Mouse (Mus musculus) thymus, adult 18-20 months (tissue): ENCODE results near the gene Tsc22d2.

Source experiments
- DNase-seq, 2 experiments: peaks; one replicate each; pipeline ENCODE4 v3.0.0; 2022; ENCODE audit warnings: mixed read lengths in 2 of 2

The Tsc22d2 gene

DNA sequence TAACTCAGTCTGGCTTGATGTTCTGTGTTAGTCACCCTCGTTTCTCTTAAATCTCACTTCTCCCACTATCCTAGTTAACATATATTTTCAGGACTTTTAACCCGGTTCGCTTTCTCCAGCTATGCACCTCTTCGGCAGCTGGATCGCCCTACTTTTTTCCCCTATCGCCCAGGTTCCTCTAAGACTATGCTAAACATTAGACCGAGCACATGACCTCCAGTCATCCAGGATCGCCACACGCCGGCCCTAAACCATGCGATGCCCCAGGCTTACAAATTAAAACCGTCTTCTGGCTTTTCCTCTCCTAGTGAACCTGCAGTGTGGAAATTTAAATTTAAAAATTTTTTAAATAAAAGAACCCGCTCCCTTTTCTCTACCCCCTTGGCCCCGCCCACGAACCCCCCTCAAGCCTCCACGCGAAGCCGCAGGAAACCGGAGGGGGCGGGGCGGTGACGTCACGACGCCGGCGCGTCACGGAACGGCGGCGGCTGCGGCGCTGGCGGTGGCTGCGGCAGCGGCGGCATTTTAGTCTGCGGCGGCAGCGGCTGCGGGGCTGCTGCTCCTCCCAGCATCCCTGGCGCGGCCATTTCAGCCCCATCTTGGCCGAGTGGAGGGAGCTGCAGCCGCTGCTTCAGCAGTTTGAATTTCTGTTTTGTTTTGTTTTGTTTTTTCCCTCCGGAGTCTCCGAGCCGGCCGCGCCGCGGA lies at the start of gene Tsc22d2:
TSS of gene Tsc22d2 (plus strand) at position 482 of the 705 bp plus-strand sequence.
- peak; percentile 89 for DNase-seq

DNA sequence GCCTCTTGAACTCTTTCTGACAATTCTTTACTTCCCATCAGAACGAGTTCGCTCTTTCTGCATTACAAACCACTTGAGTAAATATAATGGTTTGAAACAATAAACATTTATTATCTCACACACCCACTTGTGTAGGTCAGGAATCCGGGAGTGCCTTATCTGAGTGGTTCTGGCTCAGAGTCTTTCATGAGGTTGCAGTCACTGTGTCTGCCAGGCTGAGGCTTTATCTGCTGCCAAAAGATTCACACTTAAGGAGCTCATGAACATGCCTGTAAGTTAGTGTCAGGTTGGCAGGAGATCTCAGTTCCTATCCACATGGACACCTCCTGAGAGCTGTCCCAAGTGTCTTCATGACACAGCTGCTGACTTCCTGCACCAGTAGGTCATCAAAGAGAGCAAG lies 47.8 kb upstream of the Tsc22d2 start:
- no peak for DNase-seq

DNA sequence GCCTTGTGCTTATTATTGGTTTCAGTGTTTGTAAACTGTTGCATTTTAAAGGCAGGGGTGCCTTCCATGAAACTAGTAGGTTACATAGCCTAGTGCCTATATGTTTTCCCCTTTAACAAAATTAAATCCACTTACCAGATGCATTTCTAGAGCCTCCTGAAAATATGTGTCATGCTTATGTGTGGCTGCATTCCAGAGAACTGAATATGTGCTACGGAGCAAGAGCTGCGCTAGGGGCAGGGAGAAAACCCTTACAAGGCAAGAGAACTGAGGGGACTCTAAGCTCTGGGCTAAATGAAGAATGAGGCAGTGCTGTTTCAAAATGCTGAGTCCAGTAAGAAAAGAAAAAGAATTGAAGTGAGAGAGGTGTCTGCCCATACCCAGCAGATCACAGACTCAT lies 43.7 kb upstream of the Tsc22d2 start:
- DNase-seq: no peak

DNA sequence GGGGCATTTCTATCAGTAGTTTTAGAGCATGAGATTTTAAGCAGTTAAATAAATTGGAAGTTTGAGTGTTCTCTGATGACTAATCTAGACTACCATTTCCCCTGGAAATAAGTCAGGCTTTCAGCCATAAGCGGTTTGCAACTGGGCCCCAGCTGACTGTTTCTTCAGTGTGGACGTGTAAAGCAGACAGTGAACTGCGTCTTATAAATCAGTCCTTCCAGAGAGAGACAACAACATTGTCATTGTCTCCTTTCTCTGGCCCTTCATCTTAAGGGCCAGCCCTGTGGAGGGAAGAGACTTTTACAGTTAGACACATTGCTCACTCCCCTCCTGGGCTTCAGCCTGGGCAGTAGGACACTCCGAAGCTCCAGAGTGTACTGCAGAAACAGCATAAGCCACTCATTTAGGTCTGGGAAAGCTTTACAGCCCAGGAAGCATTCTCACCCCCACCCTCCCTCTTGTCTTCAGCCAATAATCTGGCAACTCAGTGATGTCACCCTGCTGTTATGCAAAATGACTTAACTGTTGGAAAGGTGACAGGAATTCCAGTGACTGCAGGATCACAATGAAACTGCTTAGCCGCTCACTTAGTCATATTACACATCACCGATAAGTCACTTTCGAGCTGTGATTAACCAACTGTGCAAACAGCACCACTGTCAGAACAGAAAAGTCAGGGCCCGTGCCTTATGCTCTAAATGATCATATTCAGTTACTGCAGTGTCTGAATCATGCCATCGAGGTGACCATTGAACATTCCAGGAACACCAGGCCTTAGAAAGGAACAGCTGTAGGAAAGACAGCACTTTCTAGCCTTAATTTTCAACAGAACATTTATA lies 42.2 kb upstream of the Tsc22d2 start:
- no peak for DNase-seq

DNA sequence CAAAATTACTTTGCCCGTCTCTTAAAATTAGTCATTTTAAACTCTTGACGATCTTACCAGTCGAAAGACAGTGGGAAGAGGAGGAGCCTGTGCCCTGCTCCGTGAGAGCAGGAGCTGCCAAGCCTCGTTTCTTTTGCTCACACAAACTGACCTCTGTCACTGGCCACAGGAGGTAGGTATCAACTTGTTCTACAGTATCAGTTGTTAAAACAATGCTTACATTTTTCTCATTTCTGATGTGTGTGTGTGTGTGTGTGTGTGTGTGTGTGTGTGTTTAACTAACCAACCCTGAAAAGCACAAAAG lies 41.7 kb upstream of the Tsc22d2 start:
- DNase-seq: no peak

DNA sequence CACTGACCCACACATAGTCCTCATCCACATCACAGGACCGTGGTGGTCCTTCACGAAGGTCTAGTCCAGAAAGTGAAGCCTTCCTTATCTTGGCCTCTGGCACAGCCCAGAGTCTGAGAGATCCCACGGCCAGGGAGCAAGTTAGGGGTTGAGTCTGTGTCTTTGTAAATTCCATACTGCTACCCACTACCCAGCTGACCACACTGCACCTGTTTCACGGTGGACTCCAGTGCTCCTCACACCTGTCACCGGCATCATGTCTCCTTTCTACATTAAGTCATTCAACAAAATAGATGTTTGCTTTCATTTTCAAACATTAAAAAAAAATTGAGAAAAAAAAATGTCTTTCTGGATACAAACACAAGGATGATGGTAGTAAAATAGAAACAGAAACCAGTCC lies 40.2 kb upstream of the Tsc22d2 start:
- no peak for DNase-seq

- DNase-seq: no peak
Measured at GRCm38 (mm10) chr3:58376713-58377112, 37.8 kb upstream of the Tsc22d2 start.

DNA sequence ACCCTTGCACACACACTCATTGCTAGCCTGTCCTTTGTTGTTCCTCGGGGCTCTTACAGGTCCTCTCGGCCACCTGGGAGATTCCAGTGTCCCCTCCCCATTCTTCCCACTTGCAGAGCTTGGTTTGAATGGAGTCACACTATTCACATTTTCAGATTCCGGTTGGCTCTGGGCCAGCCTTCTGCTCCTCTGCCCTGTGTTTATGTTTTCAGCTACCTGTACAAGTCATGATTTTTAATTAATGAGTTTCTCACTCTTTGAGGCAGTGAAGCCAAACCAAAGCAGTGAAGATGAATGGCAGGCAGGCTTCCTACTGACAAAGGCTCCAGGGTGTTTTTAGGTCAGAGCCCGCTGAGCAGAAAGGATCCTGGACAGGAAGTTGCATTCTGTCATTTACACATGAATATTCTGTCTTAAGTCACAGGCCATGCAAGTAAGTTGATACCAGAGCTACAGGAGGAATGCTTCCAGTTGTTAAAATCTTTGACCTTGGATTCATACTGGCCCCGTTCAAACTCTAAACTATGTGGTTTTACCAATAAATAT lies 36.9 kb upstream of the Tsc22d2 start:
- DNase-seq: no peak

DNA sequence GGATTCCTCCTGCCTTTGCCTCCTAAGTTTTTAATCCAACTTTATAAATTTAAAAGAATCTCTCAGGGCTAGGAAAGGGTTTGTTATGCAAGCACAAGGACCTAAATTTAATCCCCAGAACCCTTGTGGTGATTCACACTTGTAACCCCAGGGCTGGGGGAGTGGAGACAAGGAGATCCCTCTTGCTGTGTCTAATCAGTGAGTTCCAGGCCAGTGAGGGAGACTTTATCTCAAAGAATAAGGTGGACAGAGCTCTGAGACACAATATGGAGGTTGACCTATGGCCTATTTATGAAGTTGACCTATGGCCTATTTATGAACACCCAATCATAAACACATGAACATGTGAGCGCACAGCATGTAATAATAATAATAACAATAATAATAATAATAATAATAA lies 31.8 kb upstream of the Tsc22d2 start:
- no peak for DNase-seq

- DNase-seq: no peak
Measured at GRCm38 (mm10) chr3:58385060-58385459, 29.5 kb upstream of the Tsc22d2 start.

DNA sequence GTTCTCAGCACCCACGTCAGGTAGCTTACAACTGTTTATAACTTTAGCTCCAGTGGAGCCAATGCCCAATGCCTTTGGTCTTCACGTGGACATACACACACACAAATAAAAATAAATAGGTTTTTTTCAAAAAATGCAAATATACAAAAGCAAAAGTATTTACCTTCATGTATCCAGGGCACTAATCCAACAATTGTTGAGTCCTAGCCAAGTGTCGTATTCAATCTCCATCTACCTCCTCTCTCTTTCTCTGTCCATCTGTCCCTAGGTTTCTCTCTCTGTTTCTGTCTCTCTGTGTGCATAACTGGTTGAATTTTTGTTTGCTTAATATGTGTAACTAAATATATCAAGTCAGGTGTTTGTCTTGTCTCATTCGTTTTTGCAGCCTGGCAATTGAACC lies 25.8 kb upstream of the Tsc22d2 start:
- DNase-seq: no peak

- no peak for DNase-seq
Measured at GRCm38 (mm10) chr3:58398541-58398940, 16.0 kb upstream of the Tsc22d2 start.

DNA sequence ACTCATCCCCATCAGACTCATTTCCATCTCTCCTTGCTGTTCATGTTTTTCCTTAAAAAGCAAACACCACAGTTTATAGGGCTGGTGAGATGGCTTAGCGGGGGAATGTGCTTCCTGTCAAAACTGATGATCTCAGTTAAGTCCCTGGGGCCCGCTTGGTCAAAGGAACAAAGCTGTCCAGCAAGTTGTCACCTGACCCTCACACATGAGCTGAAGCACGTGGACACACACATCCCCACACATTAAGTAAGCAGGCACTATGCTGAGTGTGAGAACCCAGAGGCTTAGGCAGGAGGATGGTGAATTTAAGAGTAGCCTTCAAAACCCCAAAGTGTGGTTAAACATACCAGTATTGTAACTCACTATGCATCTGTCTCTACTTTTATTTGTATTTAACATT lies 14.6 kb upstream of the Tsc22d2 start:
- no peak for DNase-seq

DNA sequence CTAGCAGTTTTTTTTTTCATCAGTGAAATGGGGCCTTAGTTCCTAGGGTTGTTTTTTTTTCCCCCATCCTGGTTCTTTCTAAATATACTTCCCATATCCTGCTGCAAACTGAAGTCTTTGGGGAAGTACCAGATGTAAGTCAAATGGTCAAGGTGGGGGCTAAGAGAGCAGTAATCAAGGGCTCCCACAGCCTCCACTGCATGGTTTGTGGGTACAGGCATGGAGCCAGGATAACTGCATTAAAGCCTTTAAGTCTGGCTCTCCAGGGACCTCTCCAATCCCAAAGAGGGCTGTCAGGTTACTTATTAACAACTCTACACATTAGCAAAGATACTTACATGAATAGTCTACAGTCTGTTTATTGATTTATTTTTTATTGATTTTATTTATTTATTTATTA lies 2.8 kb upstream of the Tsc22d2 start:
- no peak for DNase-seq

- DNase-seq: no peak
Measured at GRCm38 (mm10) chr3:58413671-58414070, 844 bp upstream of the Tsc22d2 start.

DNA sequence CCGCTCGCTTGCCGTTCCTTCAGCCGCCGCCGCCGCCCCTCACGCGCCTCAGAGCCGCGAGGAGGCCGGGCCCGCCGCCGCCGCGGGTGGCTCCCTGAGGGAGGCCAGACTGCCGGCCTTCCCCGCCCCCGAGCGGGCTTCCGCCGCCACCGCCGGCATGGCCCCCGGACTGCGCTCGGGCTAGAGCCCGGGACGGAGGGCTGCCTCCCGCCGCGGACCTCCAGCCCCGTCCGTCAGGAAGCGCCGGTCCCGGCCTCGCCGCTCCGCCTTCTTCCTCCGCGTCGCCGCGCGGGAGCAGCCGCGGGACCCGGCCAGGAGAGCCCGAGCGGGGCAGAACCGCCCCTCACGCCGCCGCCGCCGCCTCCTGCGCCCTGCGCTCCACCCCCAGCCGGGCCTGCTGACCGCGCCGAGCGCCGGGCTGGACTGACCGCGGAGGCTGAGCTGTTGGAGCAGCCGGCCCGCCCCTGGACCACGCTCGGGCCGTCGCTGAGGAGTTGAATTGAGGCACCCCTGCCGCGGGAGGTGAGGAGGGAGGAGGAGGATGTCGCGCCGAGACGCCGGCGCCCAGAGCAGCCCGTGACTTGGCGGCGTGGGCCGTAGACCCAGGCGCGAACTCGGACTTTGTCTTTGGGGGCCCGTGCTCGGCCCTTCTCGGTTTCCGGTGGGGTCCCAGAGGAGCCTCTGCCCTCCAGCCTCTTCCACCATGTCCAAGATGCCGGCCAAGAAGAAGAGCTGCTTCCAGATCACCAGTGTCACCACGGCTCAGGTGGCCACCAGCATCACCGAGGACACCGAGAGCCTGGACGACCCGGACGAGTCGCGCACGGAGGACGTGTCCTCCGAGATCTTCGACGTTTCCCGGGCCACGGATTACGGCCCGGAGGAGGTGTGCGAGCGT lies 720 bp downstream of the Tsc22d2 start:
- DNase-seq: peak; percentile 51 to 56

DNA sequence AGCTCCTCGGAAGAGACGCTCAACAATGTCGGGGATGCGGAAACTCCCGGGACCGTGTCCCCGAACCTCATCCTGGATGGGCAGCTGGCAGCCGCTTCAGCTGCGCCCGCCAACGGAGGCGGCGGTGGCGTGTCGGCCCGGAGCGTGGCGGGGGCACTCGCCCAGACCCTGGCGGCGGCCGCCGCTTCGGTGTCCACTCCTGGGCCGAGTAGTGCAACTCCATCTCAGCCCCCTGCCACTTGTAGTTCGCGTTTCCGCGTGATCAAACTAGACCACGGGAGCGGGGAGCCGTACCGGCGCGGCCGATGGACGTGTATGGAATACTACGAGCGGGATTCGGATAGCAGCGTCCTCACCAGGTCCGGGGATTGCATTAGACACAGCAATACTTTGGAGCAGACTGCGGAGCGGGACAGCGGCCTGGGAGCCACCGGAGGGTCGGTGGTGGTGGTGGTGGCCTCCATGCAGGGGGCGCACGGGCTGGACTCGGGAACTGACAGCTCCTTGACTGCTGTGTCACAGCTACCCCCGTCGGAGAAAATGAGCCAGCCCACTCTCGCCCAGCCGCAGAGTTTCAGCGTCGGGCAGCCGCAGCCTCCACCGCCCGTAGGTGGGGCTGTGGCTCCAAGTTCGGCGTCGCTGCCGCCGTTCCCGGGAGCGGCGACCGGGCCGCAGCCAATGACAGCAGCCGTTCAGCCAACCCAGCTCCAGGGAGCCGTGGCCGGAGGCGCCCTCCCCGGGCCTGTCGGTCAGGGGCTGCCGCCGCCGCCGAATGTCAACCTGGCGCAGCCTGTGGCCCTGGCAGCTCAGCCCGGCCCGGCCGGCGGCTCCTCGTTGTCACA lies 1.6 kb downstream of the Tsc22d2 start:
- peak; percentile 66 to 70 for DNase-seq

GRCm38 (mm10) chr3:58416726-58417437 lies 2.4 kb downstream of the Tsc22d2 start:
- peak; percentile 41 to 46 for DNase-seq

DNA sequence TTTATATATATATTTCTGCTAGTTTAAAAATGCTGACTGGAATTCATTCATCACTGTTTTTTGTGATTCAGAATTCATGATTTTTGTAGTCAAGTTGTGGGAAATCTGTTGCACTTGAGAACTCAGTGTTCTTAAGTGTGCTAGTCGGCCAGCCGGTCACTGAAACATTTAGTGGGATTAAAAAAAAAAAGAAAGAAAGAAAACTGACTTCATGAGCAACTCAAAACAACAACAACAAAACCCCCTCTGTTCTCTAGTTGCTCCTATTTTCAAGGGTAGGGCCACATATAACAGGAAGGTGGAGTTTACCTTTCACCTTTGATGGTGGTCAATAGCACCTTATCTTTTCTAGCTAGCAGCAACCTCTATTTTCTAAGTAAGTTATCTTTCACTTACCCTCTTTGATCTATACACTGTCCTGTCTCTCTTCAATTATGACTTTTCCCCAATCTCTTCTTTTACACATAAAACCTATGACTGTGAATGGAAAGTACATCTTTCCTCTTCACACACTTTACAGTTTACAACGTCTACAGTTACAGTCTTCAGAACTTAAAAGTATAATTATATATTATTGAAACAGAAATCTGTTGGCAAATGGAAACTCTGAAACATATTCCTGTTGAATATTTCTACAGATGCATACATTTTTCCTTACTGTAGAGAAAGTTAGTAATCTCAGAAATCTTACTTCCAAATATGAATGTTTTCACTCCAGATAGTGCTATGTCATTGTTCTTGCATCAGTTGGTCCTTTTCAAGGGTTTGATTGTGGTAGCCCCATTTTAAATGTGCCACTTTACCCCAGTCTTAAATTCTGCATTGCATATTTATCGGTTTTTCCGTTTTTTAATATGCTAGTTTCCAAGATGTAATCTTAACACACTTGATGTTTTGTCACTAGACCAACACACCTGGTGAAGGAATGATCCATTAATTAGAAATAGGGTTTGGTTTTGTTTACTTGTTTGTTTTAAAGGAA lies 4.5 kb downstream of the Tsc22d2 start:
- no peak for DNase-seq

GRCm38 (mm10) chr3:58428861-58429260 lies 14.3 kb downstream of the Tsc22d2 start:
- DNase-seq: no peak
